Mouse (Mus musculus) embryonic facial prominence, embryonic 11.5 days (tissue): Measurements from ENCODE around the gene Ucn3. TPM values are rescaled to one million over a fixed set of nuclear protein-coding genes. Genes with fewer than 3 reads are reported as not detected.
A peak's percentile ranks its signal among the peaks of the same experiment; 100 is the strongest.

Experiments
- ATAC-seq: fragments of 200-750 bp; cut with Nextera tagmentation; replicated peaks from 2 replicates; pipeline ENCODE4 v1.8.0; 2017; ENCODE audit warnings: low read depth; ENCODE audit not compliant: insufficient number of reproducible peaks, low FRiP score, low TSS enrichment
- DNase-seq: peaks from one replicate; pipeline ENCODE4 v3.0.0-alpha.2; 2015; ENCODE audit warnings: low spot score
- H3K27ac ChIP-seq: fragments of 300-500 bp; sonication (generic); replicated peaks from 2 replicates; pipeline ENCODE4 v1.5.1; 2014; ENCODE audit warnings: mild to moderate bottlenecking, low read depth, low read length, control low read depth
- H3K27me3 ChIP-seq: fragments of 300-500 bp; sonication (generic); 2 replicates; pipeline ENCODE4 v1.6.1; 2014; ENCODE audit warnings: mild to moderate bottlenecking, low read length, moderate library complexity, mixed read lengths; ENCODE audit not compliant: control insufficient read depth, insufficient read depth
- H3K36me3 ChIP-seq: fragments of 300-500 bp; sonication (generic); replicated peaks from 2 replicates; pipeline ENCODE4 v1.6.1; 2014; ENCODE audit warnings: low read depth, mild to moderate bottlenecking, low read length, moderate library complexity, mixed read lengths; ENCODE audit not compliant: control insufficient read depth, insufficient read depth
- H3K4me1 ChIP-seq: fragments of 300-500 bp; sonication (generic); 2 replicates; pipeline ENCODE4 v1.6.1; 2014; ENCODE audit warnings: low read length, mixed read lengths; ENCODE audit not compliant: control insufficient read depth, insufficient read depth
- H3K4me2 ChIP-seq: fragments of 300-500 bp; sonication (generic); 2 replicates; pipeline ENCODE4 v1.6.1; 2014; ENCODE audit warnings: low read depth, mild to moderate bottlenecking, control low read depth, low read length, moderate library complexity
- H3K4me3 ChIP-seq: fragments of 300-500 bp; sonication (generic); 2 replicates; pipeline ENCODE4 v1.5.1; 2014; ENCODE audit warnings: low read depth, low read length, control low read depth
- H3K9ac ChIP-seq: fragments of 300-500 bp; sonication (generic); replicated peaks from 2 replicates; pipeline ENCODE4 v1.6.1; 2014; ENCODE audit warnings: mild to moderate bottlenecking, control low read depth, low read length
- H3K9me3 ChIP-seq: fragments of 300-500 bp; sonication (generic); replicated peaks from 2 replicates; pipeline ENCODE4 v1.6.1; 2016; ENCODE audit warnings: mild to moderate bottlenecking, low read length, inconsistent platforms, mixed read lengths; ENCODE audit not compliant: control insufficient read depth
- whole genome bisulfite sequencing: fragments of 180-500 bp; shearing (Covaris S2); extraction: QIAGEN DNeasy Blood & Tissue Kit; methylation state at CpG from one replicate; pipeline ENCODE4 v1.1.7; 2014; 5-methylcytosine and 5-hydroxymethylcytosine counted together
- polyA plus RNA-seq: library from polyadenylated mRNA; unstranded; fragments of >200 nt; fragmentation: Nextera tagmentation; extraction: Ambion mirVana; gene quantifications from 2 replicates; pipeline ENCODE4 v1.2.1, GENCODE M21; 2014

Gene Ucn3
- polyA plus RNA-seq, 1 experiment from 2014 or later = not detected

DNA sequence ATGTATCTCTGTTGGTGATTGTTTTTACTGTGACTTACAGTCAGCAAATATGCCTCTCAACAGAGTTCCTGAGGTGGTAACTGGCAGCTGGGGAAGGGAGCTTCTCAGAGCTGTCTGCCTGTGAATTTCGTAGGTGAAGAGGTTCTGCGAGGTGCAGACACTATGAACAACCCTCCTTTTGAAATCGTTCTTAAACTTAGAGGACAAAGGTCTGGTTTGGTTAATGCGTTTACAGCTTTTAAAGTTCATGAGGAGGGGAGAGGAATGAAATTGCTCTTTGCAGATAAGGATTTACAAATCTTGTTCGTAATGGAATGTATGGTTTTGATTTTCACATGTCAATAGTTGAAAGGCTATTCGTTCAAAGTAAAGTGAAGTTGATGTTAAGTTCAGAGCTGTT, 19.5 kb downstream of the Ucn3 start:
- 80% methylated on average over 6 of the region's 6 CpGs for WGBS
- no peak overlapping the region for H3K4me2 ChIP-seq
- H3K4me3 ChIP-seq = no peak overlapping the region
- no peak for ATAC-seq
- H3K27me3 ChIP-seq = no peaks in the 10 kb centered on the region
- no peaks in the 10 kb centered on the region for H3K4me1 ChIP-seq
- no peak for DNase-seq
- H3K36me3 ChIP-seq = no peaks in the 10 kb centered on the region
- no peaks in the 10 kb centered on the region for H3K9me3 ChIP-seq
- no peak overlapping the region for H3K27ac ChIP-seq
- no peak overlapping the region for H3K9ac ChIP-seq

DNA sequence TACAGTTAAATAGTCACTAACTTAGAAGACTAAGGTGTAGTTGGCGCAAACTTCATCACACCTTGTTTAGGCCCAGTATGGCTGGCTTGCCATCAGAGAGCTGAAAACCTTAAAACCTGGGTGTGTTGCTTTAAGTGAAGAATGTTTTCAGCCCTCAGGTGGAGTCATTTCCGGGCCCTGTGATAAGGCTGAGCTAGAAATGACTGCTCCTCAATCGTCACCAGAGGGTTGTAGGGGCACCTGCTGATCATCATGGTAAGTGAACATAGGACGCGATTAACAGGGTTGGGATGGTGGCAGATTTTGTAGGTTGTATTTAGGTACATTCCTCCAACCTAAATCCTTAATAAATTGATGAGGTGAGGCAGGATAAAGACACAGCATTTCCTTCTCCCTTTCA, 20.7 kb downstream of the Ucn3 start:
- WGBS = 85% methylated on average over 5 of the region's 5 CpGs
- H3K4me1 ChIP-seq = no peaks in the 10 kb centered on the region

DNA sequence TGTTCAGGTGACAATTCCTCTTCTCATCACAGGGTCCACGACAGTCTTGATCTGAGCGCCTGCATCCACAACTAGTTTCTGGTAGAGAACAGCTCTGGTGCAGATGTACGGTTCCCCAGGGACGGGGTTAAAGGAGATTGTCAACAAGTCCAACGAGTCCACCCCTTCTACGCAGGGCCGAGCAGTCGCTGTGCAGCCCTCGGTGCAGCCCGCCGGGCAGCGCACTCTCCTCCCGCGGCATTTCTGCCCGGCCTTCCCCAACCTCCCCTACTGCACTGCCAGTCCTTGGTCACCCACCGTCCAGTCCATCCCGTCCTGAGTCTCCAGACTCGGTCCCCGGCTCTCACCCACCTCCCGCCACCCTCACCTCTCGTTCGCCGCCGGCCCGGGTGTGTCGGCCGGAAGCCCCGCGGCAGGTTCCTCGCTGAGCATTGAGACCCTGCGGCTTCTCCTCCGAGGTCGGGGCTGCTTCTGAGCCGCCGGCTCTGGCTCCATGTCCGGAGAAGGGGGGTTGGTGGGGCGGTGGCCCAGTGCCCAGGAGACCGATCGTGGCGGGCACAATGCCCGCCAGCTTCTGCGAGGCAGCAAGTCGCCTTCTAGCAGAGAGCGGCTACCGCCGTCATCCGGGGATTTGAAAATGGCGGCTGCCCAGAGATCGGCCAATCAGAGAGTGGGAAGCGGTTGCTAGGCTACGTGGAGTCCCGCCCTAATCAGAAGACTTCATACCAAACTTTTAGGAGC, 27.4 kb downstream of the Ucn3 start, which contains the start of the genes Net1 and Tubal3:
Gene Net1 (minus strand): TSS at position 650 of the 741 bp plus-strand sequence.
Gene Tubal3 (plus strand): TSS at position 704 of the 741 bp plus-strand sequence.
- Histone ChIP-seq H3K27ac (peak within 1 kb of the TSS; percentile 22; the same call in 1 of the 2 replicates), H3K4me2 (peak within 1 kb of the TSS; percentile 69)

More for the DNA sequence above, 20.7 kb downstream of the Ucn3 start:
- Histone ChIP-seq H3K4me3 (no peak overlapping the region), H3K9me3 (no peaks in the 10 kb centered on the region), H3K36me3 (no peaks in the 10 kb centered on the region), H3K4me2 (no peak overlapping the region), H3K27ac (no peak overlapping the region), H3K27me3 (no peaks in the 10 kb centered on the region), H3K9ac (no peak overlapping the region)
- DNase-seq (no peak), ATAC-seq (no peak)

DNA sequence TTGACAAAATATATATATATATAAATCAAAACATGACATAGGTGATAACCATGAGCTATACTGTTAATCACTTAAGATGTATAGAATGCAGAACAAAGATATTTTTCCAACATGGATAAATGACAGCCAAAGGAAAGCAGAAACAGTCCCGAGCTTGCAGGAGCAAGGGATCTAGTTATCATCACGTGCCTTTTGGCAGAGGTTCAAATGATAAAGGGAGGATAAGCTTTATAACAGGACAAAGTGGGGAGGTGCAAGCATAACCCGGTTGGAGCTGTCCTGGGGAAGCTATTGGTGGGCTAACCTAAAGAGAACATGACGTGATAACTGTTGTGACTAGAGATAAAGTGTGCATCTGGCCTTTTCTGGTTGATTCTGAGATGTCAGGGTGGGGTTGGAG, 31.6 kb downstream of the Ucn3 start:
- Histone ChIP-seq H3K9ac (no peak overlapping the region), H3K27ac (no peak overlapping the region), H3K4me1 (no peaks in the 10 kb centered on the region), H3K4me3 (no peak overlapping the region), H3K27me3 (no peaks in the 10 kb centered on the region), H3K36me3 (no peaks in the 10 kb centered on the region; the same call in 1 of the 2 replicates), H3K4me2 (no peak overlapping the region), H3K9me3 (no peaks in the 10 kb centered on the region)
- 87% methylated on average over 4 of the region's 4 CpGs for WGBS
- no peak for ATAC-seq
- DNase-seq = no peak

More for the DNA sequence above, 27.4 kb downstream of the Ucn3 start, which contains the start of the genes Net1 and Tubal3:
- Histone ChIP-seq H3K27me3 (no peaks in the 10 kb centered on the region), H3K9me3 (no peaks in the 10 kb centered on the region), H3K4me3 (peak within 1 kb of the TSS; percentile 76), H3K9ac (peak within 1 kb of the TSS; percentile 87), H3K36me3 (no peaks in the 10 kb centered on the region), H3K4me1 (no peaks in the 10 kb centered on the region)
- DNase-seq (peak; percentile 95), ATAC-seq (peak; percentile 98)
- WGBS = under 1% methylated on average over 52 of the region's 52 CpGs

DNA sequence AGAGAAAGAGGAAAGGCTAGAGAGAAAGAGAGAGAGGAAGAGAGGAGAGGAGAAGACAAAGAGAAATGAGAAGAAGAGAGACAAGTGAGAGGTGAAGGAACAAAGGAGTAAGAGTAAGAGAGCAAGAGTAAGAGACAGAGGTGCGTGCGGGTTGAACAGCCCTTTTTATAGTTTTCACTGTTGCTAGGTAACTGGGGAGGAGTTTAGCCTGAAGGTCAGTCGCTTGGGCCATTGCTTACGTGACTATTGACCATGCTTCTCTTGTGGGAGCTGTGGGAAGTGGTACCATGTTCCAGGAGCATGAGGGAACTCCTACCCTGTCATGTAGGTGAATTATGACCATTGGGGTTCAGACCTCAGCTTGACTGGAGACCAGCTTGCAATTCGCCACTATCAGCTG, 34.8 kb downstream of the Ucn3 start:
- 92% methylated on average over 5 of the region's 5 CpGs for WGBS
- Histone ChIP-seq H3K4me1 (no peaks in the 10 kb centered on the region), H3K36me3 (no peaks in the 10 kb centered on the region; the same call in 1 of the 2 replicates), H3K9me3 (no peaks in the 10 kb centered on the region), H3K4me2 (no peak overlapping the region), H3K27me3 (no peaks in the 10 kb centered on the region), H3K9ac (no peak overlapping the region), H3K27ac (no peak overlapping the region), H3K4me3 (no peak overlapping the region)
- no peak for ATAC-seq
- DNase-seq = no peak

DNA sequence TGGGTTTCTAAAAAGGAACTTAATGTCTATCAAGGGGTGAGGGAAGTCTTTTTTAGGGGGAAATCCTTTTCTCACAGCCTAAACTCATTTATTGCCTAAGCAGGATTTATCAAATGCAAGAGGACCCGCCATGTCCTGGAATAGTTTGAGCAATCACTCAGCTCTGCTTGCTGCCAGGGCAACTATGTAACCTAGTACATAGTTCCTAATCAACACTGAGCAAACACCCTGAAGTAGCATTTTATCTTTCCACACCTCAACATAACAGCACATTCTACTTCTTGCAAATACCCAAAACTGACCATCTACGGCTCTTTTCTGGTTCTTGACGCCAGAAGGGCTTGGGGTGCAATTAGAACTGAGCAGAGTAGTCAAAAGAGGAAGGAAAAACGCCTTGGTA, 36.9 kb downstream of the Ucn3 start:
- DNase-seq (no peak), ATAC-seq (no peak)
- H3K27me3 ChIP-seq = no peaks in the 10 kb centered on the region
- no peaks in the 10 kb centered on the region for H3K4me1 ChIP-seq
- H3K4me2 ChIP-seq = no peak overlapping the region
- H3K27ac ChIP-seq = no peak overlapping the region
- H3K9ac ChIP-seq = no peak overlapping the region
- no peaks in the 10 kb centered on the region for H3K9me3 ChIP-seq
- H3K36me3 ChIP-seq = no peaks in the 10 kb centered on the region; the same call in 1 of the 2 replicates
- no peak overlapping the region for H3K4me3 ChIP-seq
- WGBS = 91% methylated on average over 4 of the region's 4 CpGs

DNA sequence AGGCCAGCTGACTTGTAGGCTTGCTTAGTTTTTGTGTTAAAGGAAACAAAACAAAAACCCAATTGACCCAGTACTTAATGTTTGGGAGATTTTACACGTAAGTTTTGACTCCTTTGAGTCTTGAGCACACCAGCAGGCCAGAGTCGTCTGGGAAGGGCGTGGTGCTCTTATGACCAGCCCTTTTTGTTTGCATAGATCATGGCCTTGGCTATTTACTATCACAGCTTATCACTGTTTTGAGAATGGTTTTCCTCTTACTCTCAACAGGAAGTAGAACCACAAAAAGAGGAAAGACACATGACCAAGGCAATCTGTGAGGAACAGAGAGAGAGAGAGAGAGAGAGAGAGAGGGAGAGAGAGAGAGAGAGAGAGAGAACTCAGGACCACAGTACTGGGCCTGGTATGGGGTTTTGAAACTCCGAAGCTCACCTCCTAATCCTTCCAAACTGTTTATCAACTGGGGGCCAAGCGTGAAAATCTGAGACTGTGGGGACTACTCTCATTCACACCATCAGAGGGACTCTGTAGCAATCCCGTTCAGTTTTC, 37.9 kb downstream of the Ucn3 start:
- Histone ChIP-seq H3K9me3 (no peaks in the 10 kb centered on the region), H3K36me3 (no peaks in the 10 kb centered on the region; the same call in 1 of the 2 replicates), H3K27ac (no peak overlapping the region), H3K4me2 (no peak overlapping the region), H3K4me3 (no peak overlapping the region), H3K9ac (no peak overlapping the region), H3K4me1 (no peaks in the 10 kb centered on the region), H3K27me3 (no peaks in the 10 kb centered on the region)
- 83% methylated on average over 6 of the region's 6 CpGs for WGBS
- DNase-seq (no peak), ATAC-seq (no peak)

DNA sequence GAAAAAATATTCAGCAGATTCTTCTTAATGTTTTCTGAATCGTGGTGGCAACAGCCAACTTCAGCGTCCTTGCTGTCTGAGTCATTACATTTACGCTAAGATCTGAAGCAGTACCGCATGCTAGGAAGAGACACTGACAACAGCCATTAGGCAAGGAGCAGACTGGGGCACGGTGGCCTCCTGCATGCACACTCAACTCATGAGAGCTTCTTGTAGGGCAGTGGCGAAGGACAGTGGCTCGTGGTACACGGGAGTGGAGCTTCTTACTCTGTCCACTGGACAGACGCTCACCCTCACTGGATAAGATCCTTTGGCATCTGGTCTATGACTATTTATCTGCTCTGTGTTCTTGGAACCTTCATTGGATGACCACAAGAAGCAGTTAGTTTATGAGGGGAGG, 45.8 kb downstream of the Ucn3 start:
- no peak for ATAC-seq
- WGBS = 96% methylated on average over 9 of the region's 9 CpGs
- Histone ChIP-seq H3K27me3 (no peaks in the 10 kb centered on the region), H3K27ac (no peak overlapping the region), H3K4me2 (no peak overlapping the region), H3K9me3 (no peaks in the 10 kb centered on the region), H3K9ac (no peak overlapping the region), H3K36me3 (no peaks in the 10 kb centered on the region), H3K4me1 (no peaks in the 10 kb centered on the region), H3K4me3 (no peak overlapping the region)
- DNase-seq = no peak
